Mouse (Mus musculus) liver, adult 2 months (tissue): ENCODE data around the gene Dclk2. TPM values are rescaled to one million over a fixed set of nuclear protein-coding genes. Genes with fewer than 3 reads are reported as not detected.
A peak's percentile ranks its signal among the peaks of the same experiment; 100 is the strongest.

Source experiments
- DNase-seq: peaks from one replicate; pipeline ENCODE4 v3.0.0-alpha.2; 2011; ENCODE audit warnings: low read depth, low spot score; ENCODE audit errors: extremely low read depth
- H3K27ac ChIP-seq: fragments of 200-500 bp; replicated peaks from 2 replicates; pipeline ENCODE4 v1.5.1; 2012; ENCODE audit warnings: low read depth, mild to moderate bottlenecking, control low read depth, inconsistent platforms, low read length; ENCODE audit not compliant: insufficient read depth
- H3K27me3 ChIP-seq: fragments of 200-500 bp; 2 replicates; pipeline ENCODE4 v1.6.1; 2012; ENCODE audit warnings: mild to moderate bottlenecking, moderate library complexity, low read length, inconsistent platforms; ENCODE audit not compliant: control insufficient read depth, insufficient read depth
- H3K36me3 ChIP-seq: fragments of 200-500 bp; 2 replicates; pipeline ENCODE4 v1.6.1; 2012; ENCODE audit warnings: low read length, inconsistent platforms; ENCODE audit not compliant: control insufficient read depth, insufficient read depth
- H3K4me1 ChIP-seq: fragments of 200-500 bp; 2 replicates; pipeline ENCODE4 v1.6.1; 2011; ENCODE audit warnings: low read length; ENCODE audit not compliant: control insufficient read depth, insufficient read depth
- H3K4me3 ChIP-seq: fragments of 200-500 bp; 2 replicates; pipeline ENCODE4 v1.5.1; 2011; ENCODE audit warnings: low read depth, mild to moderate bottlenecking, control low read depth, low read length, moderate library complexity; ENCODE audit not compliant: insufficient read depth
- H3K79me2 ChIP-seq: fragments of 200-500 bp; 2 replicates; pipeline ENCODE4 v1.6.1; 2012; ENCODE audit warnings: inconsistent platforms, mild to moderate bottlenecking, low read length, moderate library complexity; ENCODE audit not compliant: control insufficient read depth, insufficient read depth
- H3K9ac ChIP-seq: fragments of 200-500 bp; 2 replicates; pipeline ENCODE4 v1.6.1; 2012; ENCODE audit warnings: low read depth, mild to moderate bottlenecking, control low read depth, inconsistent platforms, low read length
- CTCF ChIP-seq: fragments of 200-500 bp; IDR thresholded peaks from 2 replicates; pipeline ENCODE4 v1.5.1; 2011; ENCODE audit warnings: low read depth, low read length, control low read depth
- POLR2A ChIP-seq: fragments of 200-500 bp; IDR thresholded peaks from 2 replicates; pipeline ENCODE4 v1.6.1; 2011; ENCODE audit warnings: low read length, control low read depth; ENCODE audit not compliant: insufficient read depth; ENCODE audit errors: extremely low read depth
- WGBS: fragments of 180-500 bp; shearing (Covaris S2); methylation state at CpG from one replicate; pipeline ENCODE4 v1.1.7; 2018; 5-methylcytosine and 5-hydroxymethylcytosine counted together
- polyA plus RNA-seq: library from polyadenylated mRNA; depleted of rRNA; stranded (reverse); fragments of >200 nt; gene quantifications from 2 replicates; pipeline ENCODE4 v1.2.3, GENCODE M21; 2012
- total RNA-seq: library from RNA; depleted of rRNA; stranded (reverse); fragments of >200 nt; gene quantifications from 2 replicates; pipeline ENCODE4 v1.2.3, GENCODE M21; 2014

Gene Dclk2
- total and polyA plus RNA-seq, 2 experiments: 0.28 to 0.87 TPM

GRCm38 (mm10) chr3:86800841-86801240 is 119.8 kb downstream of the Dclk2 start:
- Histone ChIP-seq H3K79me2 (no peaks in the 10 kb centered on the region), H3K27ac (no peak overlapping the region), H3K4me3 (no peak overlapping the region), H3K27me3 (no peaks in the 10 kb centered on the region), H3K36me3 (no peaks in the 10 kb centered on the region), H3K4me1 (no peaks in the 10 kb centered on the region; the same call in 1 of the 2 replicates), H3K9ac (no peak overlapping the region)
- TF ChIP-seq CTCF (no peak), POLR2A (no peak)
- 91% methylated on average over 8 of the region's 8 CpGs for WGBS
- no peak for DNase-seq

DNA sequence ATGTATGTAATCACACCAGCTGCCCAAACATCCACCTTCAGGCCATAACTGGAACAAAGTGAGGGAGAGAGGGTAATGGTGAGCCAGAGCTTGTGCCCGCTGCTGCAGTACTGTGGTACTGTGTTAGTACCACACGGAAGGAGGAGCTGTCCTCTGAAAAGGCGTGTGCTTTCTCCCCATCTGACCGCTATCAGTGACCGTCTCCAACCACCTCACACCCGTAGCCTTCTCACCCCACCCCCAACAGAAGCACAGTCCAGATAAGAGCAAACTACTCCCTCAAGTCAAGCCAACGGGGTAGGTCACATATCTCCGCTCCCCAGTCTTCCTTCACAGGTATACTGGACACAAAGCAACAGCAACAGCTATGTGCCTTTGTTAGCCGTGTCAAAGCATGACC is 121.6 kb downstream of the Dclk2 start:
- Histone ChIP-seq H3K4me3 (no peak overlapping the region), H3K79me2 (no peaks in the 10 kb centered on the region), H3K4me1 (no peaks in the 10 kb centered on the region; the same call in 1 of the 2 replicates), H3K36me3 (no peaks in the 10 kb centered on the region), H3K27me3 (no peaks in the 10 kb centered on the region), H3K27ac (no peak overlapping the region), H3K9ac (no peak overlapping the region)
- 90% methylated on average over 9 of the region's 9 CpGs for WGBS
- TF ChIP-seq CTCF (no peak), POLR2A (no peak)
- no peak for DNase-seq

GRCm38 (mm10) chr3:86797871-86798460 is 122.7 kb downstream of the Dclk2 start:
- H3K27ac ChIP-seq: no peak overlapping the region
- no peak for DNase-seq

GRCm38 (mm10) chr3:86796716-86797115 is 123.9 kb downstream of the Dclk2 start:
- H3K79me2 ChIP-seq: no peaks in the 10 kb centered on the region
- TF ChIP-seq POLR2A (no peak), CTCF (peak; percentile 63)
- no peak overlapping the region for H3K27ac ChIP-seq
- no peaks in the 10 kb centered on the region for H3K36me3 ChIP-seq
- H3K9ac ChIP-seq: no peak overlapping the region
- peaks cover 4% of the 10 kb centered on the region; the same call in 1 of the 2 replicates for H3K4me1 ChIP-seq
- no peak overlapping the region for H3K4me3 ChIP-seq
- no peaks in the 10 kb centered on the region for H3K27me3 ChIP-seq
- 37% methylated on average over 6 of the region's 6 CpGs for WGBS
- no peak for DNase-seq

More at GRCm38 (mm10) chr3:86797871-86798460, 122.7 kb downstream of the Dclk2 start:
- no peak overlapping the region for H3K4me3 ChIP-seq
- WGBS: 64% methylated on average over 13 of the region's 13 CpGs
- TF ChIP-seq POLR2A (no peak), CTCF (no peak)
- H3K9ac ChIP-seq: no peak overlapping the region
- H3K36me3 ChIP-seq: no peaks in the 10 kb centered on the region
- H3K4me1 ChIP-seq: peaks cover 4% of the 10 kb centered on the region; the same call in 1 of the 2 replicates
- H3K27me3 ChIP-seq: no peaks in the 10 kb centered on the region
- no peaks in the 10 kb centered on the region for H3K79me2 ChIP-seq

DNA sequence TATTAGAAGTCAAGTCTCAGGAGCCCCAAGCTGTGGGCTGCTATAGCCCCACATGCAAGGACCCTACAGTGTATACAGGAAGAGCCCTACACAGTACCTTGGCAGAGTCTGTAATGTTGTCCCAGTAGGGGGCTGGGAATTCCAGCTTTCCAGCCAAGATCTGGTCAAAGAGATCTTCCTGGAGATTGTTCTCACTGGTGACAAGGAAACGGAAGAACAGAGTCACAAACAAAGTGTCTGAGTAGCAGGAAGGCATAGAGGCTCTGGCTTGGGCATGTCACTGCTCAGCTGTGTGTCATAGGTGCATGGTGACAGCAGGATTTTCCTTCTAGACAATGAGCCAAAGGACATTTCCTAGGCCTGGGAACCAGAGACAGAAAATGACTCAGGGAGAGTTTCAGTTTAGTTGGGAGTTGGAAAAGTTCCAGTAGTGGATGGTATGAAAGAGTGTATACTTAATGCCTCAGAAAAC is 126.9 kb downstream of the Dclk2 start:
- WGBS: 25% methylated on average over 1 of the region's 1 CpGs
- no peaks in the 10 kb centered on the region for H3K79me2 ChIP-seq
- H3K36me3 ChIP-seq: no peaks in the 10 kb centered on the region
- no peak for DNase-seq
- TF ChIP-seq CTCF (no peak), POLR2A (no peak)
- H3K27me3 ChIP-seq: no peaks in the 10 kb centered on the region
- H3K27ac ChIP-seq: no peak overlapping the region
- peaks cover 4% of the 10 kb centered on the region; the same call in 1 of the 2 replicates for H3K4me1 ChIP-seq
- no peak overlapping the region for H3K4me3 ChIP-seq
- no peak overlapping the region for H3K9ac ChIP-seq

DNA sequence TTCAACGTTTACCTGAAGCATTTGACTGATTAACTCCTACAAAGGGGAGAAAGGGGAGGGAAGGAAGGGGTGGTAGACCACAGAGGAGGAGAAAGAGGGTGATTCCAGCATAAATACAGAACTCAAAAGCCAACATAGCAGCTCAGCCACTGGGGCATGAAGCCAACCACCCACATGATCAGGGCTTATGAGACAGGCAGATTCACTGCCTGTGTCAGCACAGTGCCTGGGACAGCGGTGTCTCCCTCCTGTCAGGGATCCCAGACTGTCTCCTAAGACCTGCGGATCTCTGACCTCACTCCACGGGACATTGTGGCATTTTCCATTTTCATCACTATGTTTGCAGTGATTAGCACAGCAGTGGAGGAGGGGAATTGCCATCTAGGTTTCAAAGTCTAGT is 127.4 kb downstream of the Dclk2 start:
- Histone ChIP-seq H3K27me3 (no peaks in the 10 kb centered on the region), H3K4me3 (no peak overlapping the region), H3K36me3 (no peaks in the 10 kb centered on the region), H3K4me1 (peaks cover 4% of the 10 kb centered on the region; the same call in 1 of the 2 replicates), H3K27ac (no peak overlapping the region), H3K79me2 (no peaks in the 10 kb centered on the region), H3K9ac (no peak overlapping the region)
- DNase-seq: peak; percentile 49
- WGBS: 18% methylated on average over 4 of the region's 4 CpGs
- TF ChIP-seq CTCF (no peak), POLR2A (no peak)
